Mouse (Mus musculus): ENCODE measurements around the gene Gdi2.

The Gdi2 gene

DNA sequence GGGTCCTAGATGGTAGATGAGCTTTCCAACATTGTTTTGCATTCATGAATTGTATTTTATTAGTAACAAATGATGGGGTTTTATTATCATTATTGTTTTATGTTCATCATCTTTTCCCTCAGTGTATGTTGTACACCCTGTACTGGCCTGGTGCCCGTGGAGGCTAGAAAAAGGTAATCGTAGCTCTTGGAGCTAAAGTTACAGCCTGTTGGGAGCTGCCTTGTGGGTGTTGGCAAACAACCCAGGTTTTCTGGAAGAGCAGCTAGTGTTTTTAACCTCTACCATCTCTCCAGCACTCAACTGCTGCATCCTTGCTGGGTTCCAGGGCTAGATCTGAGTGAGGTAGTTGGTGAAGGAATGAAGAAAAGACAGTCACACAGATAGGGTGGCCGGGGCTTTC is 9.5 kb downstream of the Gdi2 start:
- DNase-seq (ENCODE audit: low spot score in 2 of 2), result no peak

DNA sequence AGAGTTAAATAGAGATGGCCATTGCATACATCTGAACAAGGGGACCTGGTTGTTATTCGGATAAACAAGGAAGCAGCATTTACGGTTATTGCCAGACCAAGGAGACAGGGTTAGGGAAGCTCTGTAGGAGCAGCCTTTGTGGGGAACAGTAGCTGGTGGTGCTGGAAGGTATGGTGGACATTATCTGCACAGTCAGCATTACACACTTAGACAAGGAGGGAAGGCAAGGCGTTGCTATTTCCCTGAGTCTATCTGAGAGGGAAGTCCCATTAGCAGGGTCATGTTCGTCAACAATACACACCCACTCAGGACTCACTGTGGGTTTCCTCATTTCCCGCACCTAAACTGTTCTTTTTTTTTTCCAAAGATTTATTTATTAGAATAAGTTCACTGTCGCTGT is 10.0 kb downstream of the Gdi2 start:
- no peak for DNase-seq (ENCODE audit: low spot score in 2 of 2)

DNA sequence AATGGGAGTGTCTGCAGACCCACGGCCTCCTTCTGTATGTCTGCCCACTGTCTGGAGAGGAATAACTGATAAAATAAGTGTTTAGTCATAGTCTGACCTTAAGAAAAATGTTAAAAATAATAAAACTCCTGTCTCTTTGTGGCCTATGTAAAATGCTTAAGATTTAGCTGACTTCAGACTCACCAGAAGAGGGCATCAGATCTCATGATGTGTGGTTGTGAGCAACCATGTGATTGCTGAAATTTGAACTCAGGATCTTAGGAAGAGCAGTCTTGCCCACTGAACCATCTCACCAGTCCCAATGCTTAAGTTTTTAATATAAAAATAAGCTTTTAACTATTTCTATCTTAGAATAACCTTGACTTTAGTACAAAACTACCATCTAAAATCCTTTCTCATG is 25.3 kb downstream of the Gdi2 start:
- no peak for DNase-seq (ENCODE audit: low spot score in 2 of 2)

DNA sequence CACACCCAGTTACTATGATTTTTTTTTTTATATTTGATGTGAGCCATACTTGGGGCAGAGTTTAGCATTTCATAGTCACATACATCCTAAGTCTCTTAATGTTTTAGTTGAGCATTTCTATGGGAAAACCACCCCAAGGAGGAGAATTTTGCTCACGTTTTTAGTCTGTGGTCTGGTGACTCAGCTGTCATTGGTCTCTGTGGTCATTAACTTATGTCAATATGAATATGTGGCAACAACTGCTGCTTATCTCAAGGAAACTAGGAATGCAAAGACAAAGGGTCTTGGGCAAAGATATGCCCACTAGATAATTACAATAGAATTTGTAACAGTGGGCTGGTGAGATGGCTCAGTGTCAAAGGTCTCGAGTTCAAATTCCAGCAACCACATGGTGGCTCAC is 26.1 kb downstream of the Gdi2 start:
- DNase-seq (ENCODE audit: low spot score in 2 of 2), result no peak

DNA sequence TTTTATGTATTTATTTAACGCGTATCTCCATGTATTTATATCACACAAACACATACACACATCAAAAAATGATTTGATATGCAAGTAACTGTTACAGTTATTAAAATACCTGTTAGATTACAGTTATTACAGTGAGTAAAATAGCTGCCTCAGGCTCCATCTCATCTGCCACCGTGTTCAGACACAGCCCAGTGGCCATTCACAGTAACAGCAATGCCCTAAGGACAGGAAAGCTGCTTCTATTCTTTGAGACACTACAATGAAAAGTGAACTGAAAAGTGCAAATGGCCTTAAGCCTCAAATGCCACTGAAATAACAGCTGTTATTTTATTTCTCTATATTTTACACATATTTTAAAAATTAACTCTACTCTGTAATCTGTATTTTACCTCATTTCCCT is 52.9 kb downstream of the Gdi2 start:
- no peak for DNase-seq (ENCODE audit: low spot score in 2 of 2)

DNA sequence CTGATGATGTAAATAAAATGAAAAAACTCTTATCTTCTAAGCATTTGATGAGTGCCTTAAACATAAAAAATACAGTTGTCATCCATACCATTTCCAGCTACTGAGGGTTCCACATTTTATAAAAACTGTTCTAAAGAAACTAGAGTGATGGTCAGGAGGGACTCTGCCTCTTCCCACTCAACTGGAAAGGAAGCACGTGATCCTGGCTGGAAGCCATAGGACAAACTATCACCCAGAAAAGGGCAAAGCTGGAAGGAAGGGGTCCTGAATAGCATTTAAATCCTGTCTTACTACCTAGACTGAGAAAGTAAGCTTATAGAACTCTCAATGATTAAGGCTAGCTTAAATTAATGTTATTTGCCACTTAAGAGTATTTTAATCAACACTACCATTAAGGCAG is 56.4 kb downstream of the Gdi2 start:
- no peak for DNase-seq (ENCODE audit: low spot score in 2 of 2)

DNA sequence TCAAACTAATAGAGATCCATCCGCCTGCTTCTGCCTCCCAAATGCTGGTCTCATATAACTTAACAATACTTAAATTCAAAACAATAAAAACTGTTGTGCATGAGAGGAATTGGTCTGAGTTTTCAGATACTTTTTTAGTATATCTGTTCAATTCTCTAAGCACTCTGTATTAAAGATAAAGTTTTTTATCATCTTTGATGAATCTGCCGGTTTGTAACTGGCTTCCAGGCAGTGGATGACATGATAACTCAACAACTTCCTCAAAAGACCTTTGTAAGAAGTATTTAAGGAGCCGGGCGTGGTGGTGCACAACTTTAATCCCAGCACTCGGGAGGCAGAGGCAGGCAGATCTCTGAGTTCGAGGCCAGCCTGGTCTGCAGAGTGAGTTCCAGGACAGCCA is 58.4 kb downstream of the Gdi2 start:
- no peak for DNase-seq (ENCODE audit: low spot score in 2 of 2)

DNA sequence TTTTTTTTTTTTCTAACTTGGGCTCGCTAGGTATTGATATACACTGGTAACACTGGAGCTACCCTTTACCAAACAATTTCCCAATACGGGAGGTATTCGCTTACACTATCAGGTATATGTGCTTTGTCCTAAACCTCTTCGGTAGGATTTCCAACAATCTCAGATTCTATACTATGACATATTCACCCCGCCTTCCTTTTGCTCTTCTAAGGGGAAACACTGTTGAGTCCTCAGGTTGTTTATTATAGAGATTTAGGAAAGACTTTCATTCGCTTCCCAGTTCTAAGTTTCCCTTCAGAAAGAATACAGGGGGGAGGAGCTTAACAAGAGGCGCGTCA is 71.9 kb downstream of the Gdi2 start:
- DNase-seq (ENCODE audit: low spot score in 2 of 2), result no peak

DNA sequence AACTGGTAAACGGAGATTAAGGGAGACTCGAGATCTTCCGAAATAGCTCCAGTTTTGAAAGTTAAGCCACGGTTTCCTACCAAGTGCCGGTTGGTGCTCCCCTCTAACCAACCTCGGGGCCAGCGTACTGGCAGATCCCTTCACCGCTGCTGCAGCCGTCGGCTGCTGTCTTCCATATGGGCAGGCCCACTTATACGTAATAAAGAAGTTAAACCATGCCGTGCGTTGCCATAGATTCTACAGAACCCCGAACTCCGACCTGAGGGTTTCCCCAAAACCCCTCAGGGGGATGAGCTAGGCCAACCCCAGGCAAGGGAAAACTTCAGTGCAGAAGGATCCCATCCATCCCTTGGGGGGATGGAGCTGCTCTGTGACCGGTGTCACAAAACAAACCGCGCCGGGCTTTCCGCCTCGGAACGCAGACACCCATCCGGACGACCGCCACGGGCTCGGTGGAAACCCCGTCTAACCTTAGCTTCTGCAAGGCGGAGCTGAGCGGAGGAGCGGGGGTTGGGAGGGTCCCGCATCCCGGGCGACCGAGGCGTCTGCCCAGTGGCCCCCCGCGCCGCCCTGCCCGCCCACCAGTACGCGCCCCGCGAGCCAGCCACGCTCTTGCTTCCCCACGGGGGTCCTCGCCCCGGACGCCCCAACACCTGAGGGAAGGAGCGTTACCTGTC is 72.4 kb downstream of the Gdi2 start:
- DNase-seq (ENCODE audit: low spot score in 2 of 2), result peak; percentile 48 to 79

DNA sequence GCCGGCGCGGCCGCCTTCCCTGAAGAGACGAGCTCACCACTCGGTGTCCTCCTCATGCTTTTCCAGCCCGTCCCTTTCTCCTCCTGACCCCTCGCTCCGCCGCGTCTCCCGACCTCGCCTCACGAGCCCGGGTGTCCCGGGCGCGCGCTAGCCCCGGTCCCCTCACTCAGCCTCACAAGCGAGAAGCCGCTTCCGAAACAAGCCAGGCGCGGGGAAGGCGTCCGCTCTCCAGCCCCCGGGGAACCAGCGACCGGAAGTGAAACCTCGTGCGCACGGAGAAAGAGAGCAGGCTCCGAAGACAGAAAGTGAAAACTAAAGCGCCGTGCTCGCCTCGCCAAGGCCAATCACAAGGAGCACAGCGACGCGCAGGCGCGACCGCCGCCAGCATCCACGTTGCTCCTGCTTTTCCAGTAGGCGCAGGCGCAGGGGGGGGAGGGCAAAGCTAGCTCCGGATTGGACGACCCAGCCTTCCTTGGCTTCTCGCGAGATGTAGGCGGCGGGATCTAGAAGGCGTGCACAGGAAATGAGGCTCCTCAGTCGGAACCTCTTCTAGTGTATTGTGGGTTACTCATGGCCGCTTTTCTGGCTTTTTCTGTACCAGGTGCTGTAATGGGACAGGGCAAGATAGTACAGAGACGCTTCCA is 73.1 kb downstream of the Gdi2 start, which contains the start of gene Fam208b:
Fam208b (minus strand) TSS at position 314 of the 644 bp plus-strand sequence.
- peak; percentile 95 to 96 for DNase-seq (ENCODE audit: low spot score in 2 of 2)

Measured in spleen, postnatal 4 days (tissue).